Mouse (Mus musculus): Measurements from ENCODE around the gene Zfp653.

The Zfp653 gene

GRCm38 (mm10) chr9:22067195-22067594, 4.0 kb downstream of the Zfp653 start:
- DNase-seq = no peak

- peak; percentile 82 to 85 for DNase-seq
Measured at GRCm38 (mm10) chr9:22066433-22066832, 4.7 kb downstream of the Zfp653 start.

GRCm38 (mm10) chr9:22065642-22066041, 5.5 kb downstream of the Zfp653 start:
- DNase-seq = no peak

- no peak for DNase-seq
Measured at GRCm38 (mm10) chr9:22064341-22064740, 6.8 kb downstream of the Zfp653 start.

- no peak for DNase-seq
Measured at GRCm38 (mm10) chr9:22061339-22061738, 9.8 kb downstream of the Zfp653 start.

- DNase-seq = no peak
Measured at GRCm38 (mm10) chr9:22058011-22058424, 13.2 kb downstream of the Zfp653 start.

- DNase-seq = no peak
Measured at GRCm38 (mm10) chr9:22057031-22057517, 14.1 kb downstream of the Zfp653 start.

GRCm38 (mm10) chr9:22056303-22056910, 14.8 kb downstream of the Zfp653 start:
- DNase-seq = no peak

GRCm38 (mm10) chr9:22055713-22056112, 15.5 kb downstream of the Zfp653 start:
- no peak for DNase-seq

GRCm38 (mm10) chr9:22054411-22055076, 16.6 kb downstream of the Zfp653 start:
- peak; percentile 81 to 86 for DNase-seq

GRCm38 (mm10) chr9:22053657-22054056, 17.5 kb downstream of the Zfp653 start:
- DNase-seq = peak; percentile 55 to 61

GRCm38 (mm10) chr9:22051958-22052254, 19.3 kb downstream of the Zfp653 start, which contains the start of gene Elavl3:
TSS of gene Elavl3 (minus strand) at chr9:22052023.
- peak in 1 of 2 experiments; percentile 24 for DNase-seq

- no peak for DNase-seq
Measured at GRCm38 (mm10) chr9:22051161-22051957, 19.8 kb downstream of the Zfp653 start.

GRCm38 (mm10) chr9:22050351-22050889, 20.8 kb downstream of the Zfp653 start:
- peak; percentile 70 to 75 for DNase-seq

GRCm38 (mm10) chr9:22049721-22050270, 21.4 kb downstream of the Zfp653 start:
- no peak for DNase-seq

- DNase-seq = no peak
Measured at GRCm38 (mm10) chr9:22049315-22049714, 21.9 kb downstream of the Zfp653 start.

GRCm38 (mm10) chr9:22047329-22047728, 23.8 kb downstream of the Zfp653 start:
- no peak for DNase-seq

- no peak for DNase-seq
Measured at GRCm38 (mm10) chr9:22041832-22042231, 29.3 kb downstream of the Zfp653 start.

- DNase-seq = no peak
Measured at GRCm38 (mm10) chr9:22037826-22038225, 33.4 kb downstream of the Zfp653 start.

- DNase-seq = no peak
Measured at GRCm38 (mm10) chr9:22035300-22036044, 35.7 kb downstream of the Zfp653 start.

- no peak for DNase-seq
Measured at GRCm38 (mm10) chr9:22030386-22030785, 40.8 kb downstream of the Zfp653 start.

- no peak for DNase-seq
Measured at GRCm38 (mm10) chr9:22028467-22028866, 42.7 kb downstream of the Zfp653 start.

Data from kidney, postnatal 4 days (tissue).